Mouse (Mus musculus) CD4-positive, CD25-positive, alpha-beta regulatory T cell, adult 2 months (primary cell): ENCODE measurements around the gene Dlg2.
"Not testable (repeated sequence)": the region's sequence is repeated elsewhere in the genome, so short reads cannot be mapped to it uniquely, and the experiment has no call there.

Source experiments
- DNase-seq: peaks from one replicate; pipeline ENCODE4 v3.0.0-alpha.2; 2012; ENCODE audit warnings: low read depth, low spot score

Gene Dlg2

DNA sequence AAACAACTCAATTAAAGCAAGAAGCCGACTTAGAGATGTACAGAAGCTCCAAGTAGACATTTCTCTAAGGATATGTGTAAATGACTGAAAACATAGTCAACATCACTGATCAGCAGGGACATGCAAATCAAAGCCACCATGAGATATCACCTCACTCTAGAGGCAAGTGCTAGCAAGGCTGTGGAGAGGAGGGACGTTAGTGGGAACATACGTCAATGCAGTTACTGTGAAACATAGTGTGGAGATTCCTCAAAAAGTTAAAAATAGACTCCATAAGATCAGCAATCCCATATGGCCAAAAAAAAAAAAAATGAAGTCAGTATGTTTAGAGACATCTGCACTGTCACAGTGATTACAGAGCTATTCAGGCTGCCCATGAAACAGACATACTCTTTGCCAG lies 349.2 kb downstream of the Dlg2 start:
- DNase-seq, result no peak

DNA sequence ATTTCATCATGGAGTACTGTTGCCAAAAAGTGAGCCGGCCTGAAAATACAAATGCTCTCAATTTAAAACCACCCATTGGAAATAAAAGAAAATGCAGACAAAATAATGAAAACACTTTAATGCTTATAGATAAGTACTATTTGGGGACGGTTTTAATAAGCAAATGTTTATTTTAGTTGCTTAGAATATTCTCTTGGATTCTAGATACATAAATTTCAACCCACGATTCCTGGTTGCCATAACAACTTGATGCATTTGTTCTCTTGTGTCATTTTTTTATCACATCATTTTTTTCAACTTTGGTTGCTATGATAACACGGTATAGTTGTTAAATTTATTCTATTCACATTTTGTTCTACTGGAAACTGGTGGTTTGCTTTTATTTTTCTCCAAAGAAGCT lies 364.8 kb downstream of the Dlg2 start:
- no peak for DNase-seq

DNA sequence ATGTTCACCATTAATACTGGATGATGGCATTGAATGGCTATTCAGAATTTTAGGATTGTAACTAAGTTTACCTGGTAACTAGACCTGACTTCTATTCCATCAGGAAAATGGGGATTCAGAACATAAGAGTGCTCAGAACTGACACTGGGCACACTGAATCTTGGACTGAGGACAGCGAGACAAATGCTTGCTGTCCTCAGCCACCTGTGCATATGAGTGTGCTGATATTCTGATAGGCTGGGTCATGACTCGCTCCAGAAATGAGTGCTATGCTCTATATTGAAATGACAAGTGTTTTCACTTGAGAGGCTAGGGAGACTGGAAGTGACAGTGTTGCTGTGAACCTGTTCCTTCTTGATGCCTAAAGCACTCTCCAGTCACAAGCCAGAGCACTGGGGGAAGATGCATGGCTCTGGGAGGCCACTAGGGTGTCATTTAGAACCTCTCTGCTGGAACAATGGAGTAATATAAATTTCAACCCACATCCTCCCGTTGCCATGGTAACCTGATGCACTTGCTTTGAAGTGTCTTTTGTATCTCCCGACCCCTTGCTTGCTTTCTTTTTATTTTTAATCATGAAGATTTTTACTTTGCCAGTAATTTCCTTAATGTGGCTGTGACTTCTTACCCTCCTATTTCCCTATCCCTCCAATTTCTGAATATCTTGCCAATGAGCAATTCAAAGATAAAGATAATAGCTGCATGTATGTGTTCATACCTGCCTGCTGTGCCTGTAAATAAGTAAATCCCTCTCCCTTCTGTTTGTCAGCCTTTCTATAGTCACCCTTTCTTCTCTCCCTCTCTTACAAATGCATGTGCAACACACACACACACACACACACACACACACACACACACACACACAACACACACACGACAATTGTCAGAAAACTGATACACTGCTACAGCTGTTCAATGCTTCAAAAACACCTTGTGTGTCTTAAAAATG lies 367.1 kb downstream of the Dlg2 start:
- DNase-seq, result no peak

DNA sequence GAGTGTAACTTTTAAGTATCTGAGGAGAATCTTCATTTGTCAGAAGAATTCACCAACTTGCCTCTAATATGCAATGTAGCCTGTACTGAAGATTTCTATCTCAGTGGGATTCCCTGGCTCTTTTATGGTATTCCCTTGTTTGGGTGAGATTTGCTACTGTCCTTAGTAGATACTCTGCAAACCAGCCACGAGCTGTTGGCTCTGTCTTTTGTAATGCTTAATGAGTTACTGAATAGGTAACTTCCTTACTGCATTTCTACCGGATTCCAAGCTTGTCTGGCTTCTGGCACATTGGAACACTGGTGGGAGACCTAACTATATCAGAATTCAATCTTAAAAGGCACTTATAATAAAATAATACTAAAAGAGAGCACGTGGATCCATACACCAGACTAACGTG lies 400.3 kb downstream of the Dlg2 start:
- not testable (repeated sequence) for DNase-seq

DNA sequence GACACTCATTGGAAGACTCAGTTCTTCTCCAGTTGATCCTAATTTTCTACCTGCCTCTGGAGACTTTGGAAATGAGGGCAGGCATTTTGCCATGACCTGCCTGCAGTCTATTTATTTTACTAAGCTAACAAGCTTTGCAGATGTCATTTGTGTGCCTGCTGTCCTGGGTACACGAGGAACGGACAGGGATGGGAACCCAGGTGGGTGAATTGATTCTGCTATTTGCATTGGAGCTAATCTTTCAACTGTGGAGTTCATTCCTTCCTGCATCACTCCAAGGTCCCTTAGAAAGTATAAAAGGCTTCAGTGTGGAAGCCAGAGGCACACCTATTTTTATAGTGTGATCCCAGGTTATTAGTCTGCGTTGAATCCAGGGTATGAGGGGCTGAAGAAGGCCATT lies 406.3 kb downstream of the Dlg2 start:
- no peak for DNase-seq

DNA sequence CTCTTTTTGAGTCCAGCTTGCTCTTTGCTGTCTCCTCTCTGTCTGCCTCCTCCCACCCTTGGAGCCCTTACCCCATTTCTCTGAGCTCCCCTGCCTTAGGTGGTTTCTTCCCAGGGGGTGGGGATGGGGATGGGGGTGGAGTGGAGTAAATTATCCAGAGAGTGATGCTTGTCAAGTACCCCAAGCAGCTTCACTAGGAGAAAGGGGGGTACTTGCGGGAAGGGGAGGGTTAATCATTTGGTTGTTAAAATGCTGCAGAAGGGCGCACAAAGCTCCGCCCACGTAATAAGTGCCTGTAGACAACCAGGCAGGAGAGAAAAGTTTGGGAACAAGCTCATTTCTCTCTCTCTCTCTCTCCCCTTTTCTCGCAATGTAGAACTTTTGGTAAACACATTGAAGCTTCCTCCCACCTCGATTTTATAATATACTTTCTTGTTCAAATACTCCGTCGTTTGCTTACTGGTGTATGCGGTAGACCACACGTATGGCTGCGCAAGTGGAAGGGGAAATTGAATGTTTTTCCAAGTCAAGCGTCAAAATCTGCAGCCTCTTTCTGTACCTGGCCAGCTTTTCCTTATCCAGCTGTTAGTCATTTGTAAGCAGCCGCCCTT lies 410.0 kb downstream of the Dlg2 start:
- no peak for DNase-seq

DNA sequence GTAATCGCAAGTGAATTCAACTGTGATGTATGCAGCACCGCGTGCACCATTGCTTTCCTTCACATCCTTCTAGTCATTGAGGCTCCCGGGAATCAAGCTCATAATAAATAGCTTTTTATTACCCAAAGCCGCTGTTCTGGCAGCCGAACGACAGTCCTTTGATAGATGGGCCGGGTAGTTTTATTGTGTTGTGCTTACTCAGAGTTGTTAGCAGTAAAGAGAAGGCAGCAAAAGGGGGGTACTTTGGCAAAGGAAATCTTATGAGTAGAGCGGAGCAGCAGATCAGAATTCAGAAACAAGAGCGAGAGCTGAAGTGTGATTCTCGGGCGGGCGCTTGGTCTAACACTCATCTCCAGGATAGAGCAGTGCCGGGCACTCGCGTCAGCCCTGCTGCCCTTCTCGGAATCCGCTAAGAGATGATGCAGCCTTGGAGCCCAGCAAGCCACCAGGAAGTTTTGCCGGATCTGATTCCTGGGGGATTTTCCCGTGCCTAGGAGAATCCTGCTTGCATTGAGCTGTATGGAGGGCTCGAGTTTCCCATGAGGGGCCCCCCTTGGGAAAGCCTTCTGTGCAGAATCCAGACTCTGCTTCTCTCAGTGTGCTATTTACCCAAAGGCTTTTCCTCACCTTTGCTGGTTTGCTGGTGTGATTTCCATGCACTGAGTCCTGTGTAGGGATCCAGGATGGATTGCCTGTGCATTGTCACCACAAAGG lies 410.7 kb downstream of the Dlg2 start:
- no peak for DNase-seq

DNA sequence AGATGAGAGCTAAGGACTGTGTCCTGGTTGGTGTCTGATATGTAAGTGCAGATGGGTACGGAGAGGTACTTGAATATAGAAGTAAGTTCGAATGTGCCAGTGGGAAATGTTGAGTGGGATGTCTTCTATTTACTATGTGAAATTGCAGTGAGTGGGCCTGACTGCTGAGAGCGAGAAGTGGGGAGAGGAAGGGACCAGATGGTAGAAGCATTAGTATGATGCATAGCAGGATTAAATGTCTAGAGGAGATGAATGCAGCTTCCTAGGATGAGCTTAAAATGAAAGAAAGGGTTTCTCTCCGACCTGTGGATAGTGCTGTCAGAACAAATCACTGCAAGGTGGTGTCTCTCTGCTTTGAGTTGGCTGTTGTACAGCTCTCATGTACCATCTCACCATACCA lies 451.0 kb downstream of the Dlg2 start:
- no peak for DNase-seq

DNA sequence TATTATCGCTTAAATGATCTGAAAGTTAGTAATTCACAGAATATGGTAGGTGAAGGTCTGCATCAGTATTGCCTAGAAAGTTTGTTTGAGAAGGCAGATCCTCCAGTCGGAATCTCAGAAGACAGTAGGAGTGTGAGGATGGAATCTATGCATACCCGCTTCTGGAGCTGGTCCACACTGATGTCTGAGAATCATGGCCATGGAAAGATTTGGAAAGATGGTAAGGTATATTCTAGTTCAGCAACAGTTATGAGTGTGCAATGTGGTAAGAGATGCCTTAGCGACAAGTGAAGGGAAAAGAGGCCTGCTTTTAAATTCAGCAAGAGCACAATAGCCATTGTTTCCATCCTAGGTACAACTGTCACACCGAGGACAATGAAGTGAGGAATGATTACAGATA lies 464.3 kb downstream of the Dlg2 start:
- DNase-seq, result no peak

DNA sequence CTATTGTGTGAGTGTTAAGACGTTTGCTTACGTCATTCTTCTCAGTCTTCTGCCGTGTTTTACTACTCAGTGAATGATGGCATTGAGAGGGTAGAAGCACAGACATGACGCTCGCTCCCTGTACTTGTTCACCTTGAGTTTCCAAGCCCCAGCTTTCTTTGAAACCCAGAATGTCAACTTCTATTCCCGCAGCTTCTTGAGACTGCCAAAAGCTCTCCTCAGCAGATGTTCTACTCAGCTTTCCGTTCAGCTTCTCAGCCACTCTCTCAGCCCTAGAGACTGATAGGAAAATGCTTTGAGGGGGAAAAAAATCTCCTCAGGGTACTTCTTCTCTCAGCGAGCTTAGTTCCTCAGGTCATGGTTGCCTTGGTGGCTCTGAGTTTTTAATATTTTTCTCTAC lies 470.6 kb downstream of the Dlg2 start:
- DNase-seq, result no peak

DNA sequence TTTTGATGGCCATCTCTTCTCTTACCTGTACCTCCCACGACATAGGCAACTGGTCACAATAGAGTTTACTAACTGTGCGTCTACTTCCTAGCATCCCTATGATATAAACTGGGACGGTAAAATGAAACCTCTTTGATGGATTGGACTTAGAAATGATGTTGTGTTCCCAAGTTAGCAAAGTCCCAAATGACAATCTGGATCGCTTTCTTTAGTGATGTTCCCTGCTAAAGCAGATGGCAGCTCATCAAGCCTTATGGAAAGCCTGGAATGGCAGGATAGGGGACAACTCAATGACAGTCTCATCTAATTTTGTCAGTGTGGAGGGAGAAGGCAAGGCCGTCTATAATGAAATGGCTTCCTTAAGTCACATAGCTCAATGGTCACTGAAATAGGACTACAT lies 472.7 kb downstream of the Dlg2 start:
- no peak for DNase-seq

DNA sequence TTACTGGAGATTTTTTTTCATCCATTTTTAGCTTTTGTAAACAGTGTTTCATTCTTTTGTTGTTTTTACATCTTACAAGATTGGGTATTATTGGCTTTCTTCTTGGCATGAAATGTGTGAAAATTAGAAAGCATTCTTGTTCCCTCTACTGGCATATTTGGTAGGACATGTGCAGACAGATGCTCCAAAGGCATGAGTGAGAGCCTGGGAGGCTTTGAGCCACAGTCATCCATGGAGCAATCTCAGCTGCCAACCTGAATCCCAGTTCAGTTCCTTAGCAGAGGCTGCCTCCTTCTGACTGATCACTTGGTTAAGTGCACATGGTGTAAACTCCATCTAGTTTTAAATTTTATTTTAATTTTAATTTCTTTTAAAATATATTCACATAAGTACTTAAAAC lies 500.8 kb downstream of the Dlg2 start:
- DNase-seq, result no peak

DNA sequence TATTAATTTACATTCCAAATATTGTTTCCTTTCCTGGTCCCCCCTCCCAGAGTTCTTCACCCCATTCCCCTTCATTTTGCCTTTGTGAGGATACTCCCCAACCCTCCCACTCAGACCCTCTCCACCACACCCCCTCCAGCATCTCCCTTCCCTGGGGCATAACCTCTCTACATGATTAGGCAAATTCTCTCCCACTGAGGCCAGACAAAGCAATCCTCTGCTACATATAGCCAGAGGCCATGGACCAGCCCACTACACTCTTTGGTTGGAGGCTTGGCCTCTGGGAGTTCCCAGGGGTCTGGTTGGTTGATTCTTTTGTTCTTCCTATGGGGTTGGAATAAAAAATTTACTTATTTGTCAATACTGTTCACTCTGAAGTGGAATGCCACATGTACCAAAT lies 505.6 kb downstream of the Dlg2 start:
- DNase-seq, result no peak

DNA sequence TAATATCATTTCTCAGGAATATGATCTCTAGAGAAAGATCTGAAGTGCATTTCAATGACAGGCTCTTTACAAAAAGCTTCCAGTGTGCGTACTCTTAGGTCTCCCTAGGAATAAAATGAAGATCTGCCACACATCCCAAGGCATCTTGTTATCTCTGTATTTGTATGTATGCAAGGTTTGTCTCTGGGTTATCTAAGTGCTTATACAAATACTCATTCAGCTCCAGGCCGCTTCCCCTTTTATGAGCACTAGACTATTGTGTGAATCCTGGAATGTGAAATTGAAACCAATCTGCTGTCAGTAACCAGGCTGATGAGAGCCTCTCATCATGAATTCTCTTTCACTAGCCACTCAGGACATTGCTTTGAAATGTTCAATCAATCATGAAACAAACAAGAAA lies 534.2 kb downstream of the Dlg2 start:
- no peak for DNase-seq

DNA sequence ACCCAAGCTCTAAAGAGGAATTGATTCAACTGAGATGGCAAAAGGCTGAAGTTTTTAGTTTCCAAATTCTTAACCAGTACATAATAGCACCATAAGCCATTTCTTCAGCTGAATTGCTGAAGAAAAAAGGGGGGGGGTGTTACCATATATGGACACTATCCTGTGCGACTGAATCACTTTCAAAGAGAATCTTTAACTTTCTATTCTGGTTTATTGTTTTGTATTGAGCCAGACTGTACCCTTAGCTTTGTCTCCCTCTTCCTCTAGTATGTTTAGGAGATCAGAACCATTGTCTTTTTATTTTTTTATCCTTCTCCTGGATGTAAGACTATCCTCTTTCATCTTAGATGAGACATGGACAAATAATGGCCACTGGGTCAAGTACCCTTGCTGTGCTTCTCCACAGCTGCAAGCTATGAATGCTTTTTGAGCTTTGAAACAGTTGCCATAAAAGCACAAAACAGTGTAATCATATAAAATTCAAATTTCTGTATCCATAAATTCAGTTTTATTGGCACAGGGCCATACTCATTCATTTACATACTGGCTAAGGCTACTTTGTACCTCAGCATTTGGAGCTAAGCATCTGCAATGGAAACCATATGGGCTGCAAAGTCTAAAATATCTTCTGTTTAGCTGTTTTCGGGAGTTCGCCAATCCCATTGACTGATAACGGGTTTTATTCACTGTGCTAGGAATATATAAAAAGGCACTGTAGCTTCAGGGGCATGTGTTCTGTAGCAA lies 568.7 kb downstream of the Dlg2 start:
- DNase-seq, result no peak

DNA sequence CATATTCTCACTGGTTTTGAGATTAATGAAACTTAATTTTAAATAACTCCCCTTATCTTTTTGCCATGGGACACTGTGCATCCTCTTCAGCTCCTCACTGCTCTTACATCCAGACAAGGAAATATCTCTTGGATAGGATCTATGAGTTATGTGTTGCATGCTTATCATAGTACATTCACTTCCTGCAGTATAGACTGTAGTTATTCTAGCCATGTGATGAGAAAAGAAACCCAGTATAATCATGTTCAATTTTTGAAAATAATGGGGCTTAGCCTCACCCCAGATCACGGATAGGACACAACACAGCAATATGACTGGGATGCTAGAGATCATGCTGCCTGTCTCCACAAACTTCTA lies 569.2 kb downstream of the Dlg2 start:
- no peak for DNase-seq

DNA sequence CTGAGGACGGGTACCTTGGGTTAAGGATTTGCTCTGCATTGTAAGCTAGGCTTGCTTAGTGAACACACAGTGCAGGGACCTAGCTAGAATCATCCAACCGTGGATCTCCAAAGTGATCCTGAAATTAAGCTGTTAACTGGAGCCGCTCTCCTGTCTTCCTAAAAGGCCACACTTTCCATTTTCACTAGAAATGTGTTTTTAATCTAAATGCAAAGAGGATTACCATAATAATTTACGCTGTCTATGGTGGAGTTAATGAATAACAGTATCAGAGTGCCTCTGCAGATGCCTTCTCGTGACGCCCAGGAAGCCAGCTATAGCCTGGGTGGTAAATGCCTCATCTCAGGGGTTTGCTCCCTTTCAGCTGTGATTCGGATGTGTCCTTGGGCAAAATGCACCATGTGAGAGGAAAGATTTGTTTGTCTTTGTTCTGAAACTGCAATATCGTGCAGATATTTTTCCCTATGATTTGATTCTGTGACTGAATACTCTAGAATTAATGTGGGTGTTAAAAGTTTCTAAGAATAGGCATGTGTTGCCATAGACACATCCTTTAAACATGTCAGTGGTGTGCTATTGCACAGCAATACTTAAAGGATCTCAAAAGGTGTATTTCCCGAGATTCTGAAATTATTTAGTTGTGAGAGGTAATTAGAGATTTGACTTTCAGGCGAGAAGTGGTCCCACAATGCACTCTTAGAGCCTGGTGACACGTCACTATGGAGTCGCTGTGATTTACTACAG lies 587.0 kb downstream of the Dlg2 start:
- DNase-seq, result no peak

DNA sequence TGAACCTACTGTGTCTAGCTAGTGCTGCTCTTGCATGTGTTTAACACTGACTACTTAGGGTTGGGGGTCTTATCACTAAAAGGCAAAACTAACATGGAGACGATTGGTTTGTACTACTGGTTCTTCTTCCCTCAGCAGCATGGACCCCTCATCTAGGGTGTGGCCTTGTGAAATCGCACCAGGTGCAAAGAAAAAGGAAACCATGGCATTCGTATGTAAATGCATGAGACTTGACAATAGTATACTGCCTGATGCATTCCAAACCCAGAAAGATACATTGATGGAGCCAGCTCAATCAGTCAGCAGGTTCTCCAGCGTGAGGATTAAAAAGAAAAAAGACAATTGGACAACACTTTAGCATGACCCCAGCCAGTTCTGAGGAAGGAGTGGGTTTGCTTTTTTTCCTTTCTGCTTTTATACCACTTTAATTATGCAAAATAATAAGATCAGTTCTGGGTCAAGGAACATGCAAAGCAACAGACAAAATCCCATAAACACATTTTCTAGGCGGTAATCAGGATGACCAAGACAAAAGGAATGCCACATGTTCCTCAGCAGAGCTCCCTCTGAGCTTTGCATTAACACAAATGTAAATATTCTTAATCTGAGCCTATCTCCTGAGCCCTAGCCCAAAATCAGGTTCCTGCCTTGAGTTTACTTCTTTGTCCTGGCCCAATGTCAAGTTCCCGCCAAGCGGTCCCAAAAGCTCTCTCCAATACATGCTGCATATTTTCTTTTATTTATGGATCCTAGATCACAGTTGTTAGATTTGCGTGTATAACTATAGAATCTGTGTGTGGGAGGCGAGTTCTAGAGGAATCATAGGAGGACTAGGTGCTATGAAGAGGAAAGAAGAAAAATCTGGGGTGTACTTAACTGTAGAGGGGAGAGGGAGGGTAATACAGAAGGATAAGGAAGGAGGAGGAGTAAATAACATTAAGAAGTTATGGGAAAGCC lies 595.6 kb downstream of the Dlg2 start:
- no peak for DNase-seq

DNA sequence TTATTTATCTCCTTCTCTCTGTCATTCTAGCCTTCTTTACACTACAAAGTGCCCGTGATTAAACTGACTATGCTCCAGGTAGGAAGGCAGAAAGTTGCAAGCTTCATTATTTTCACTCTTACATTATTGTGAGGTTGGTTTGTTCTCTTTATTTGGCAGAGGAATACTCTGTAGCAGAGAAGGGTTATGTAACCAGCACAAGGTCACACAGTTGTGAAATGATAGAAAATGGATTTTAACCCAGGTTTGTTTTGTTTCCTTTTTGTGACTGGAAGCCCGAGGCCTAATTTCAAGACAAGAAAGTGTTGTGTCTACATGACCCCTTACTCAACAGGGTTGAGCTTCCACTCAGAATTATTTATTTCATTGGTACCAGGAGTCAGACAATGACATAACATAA lies 609.6 kb downstream of the Dlg2 start:
- DNase-seq, result no peak
